Mouse (Mus musculus) CD4-positive, CD25-positive, alpha-beta regulatory T cell, adult 2 months (primary cell): ENCODE results near the gene Cnnm4.

Experiments
- DNase-seq: peaks from one replicate; pipeline ENCODE4 v3.0.0-alpha.2; 2012; ENCODE audit warnings: low read depth, low spot score

The Cnnm4 gene

GRCm38 (mm10) chr1:36541844-36542243 is 70.4 kb downstream of the Cnnm4 start:
- DNase-seq, result no peak

- no peak for DNase-seq
Observed at GRCm38 (mm10) chr1:36542925-36543324, 71.5 kb downstream of the Cnnm4 start.

GRCm38 (mm10) chr1:36545382-36545781 is 74.0 kb downstream of the Cnnm4 start:
- peak; percentile 16 for DNase-seq

- peak; percentile 60 for DNase-seq
Observed at GRCm38 (mm10) chr1:36545845-36546600, 74.6 kb downstream of the Cnnm4 start.

- peak; percentile 97 for DNase-seq
Observed at GRCm38 (mm10) chr1:36546888-36547471, 75.6 kb downstream of the Cnnm4 start, which contains the start of gene Ankrd39. Ankrd39 (minus strand) TSS chr1:36547445.

- DNase-seq, result no peak
Observed at GRCm38 (mm10) chr1:36547981-36548598, 76.7 kb downstream of the Cnnm4 start.

- no peak for DNase-seq
Observed at GRCm38 (mm10) chr1:36548771-36549170, 77.4 kb downstream of the Cnnm4 start.

- no peak for DNase-seq
Observed at GRCm38 (mm10) chr1:36549491-36549890, 78.1 kb downstream of the Cnnm4 start.

- no peak for DNase-seq
Observed at GRCm38 (mm10) chr1:36550075-36550863, 78.8 kb downstream of the Cnnm4 start.

GRCm38 (mm10) chr1:36551904-36552303 is 80.5 kb downstream of the Cnnm4 start:
- no peak for DNase-seq

GRCm38 (mm10) chr1:36552506-36552905 is 81.1 kb downstream of the Cnnm4 start:
- no peak for DNase-seq

GRCm38 (mm10) chr1:36554633-36555399 is 83.4 kb downstream of the Cnnm4 start:
- no peak for DNase-seq

GRCm38 (mm10) chr1:36555798-36556395 is 84.5 kb downstream of the Cnnm4 start:
- DNase-seq, result peak; percentile 23

- peak; percentile 87 for DNase-seq
Observed at GRCm38 (mm10) chr1:36556553-36557456, 85.4 kb downstream of the Cnnm4 start.

- no peak for DNase-seq
Observed at GRCm38 (mm10) chr1:36557457-36558011, 86.1 kb downstream of the Cnnm4 start.
